In the genomic region with DNA sequence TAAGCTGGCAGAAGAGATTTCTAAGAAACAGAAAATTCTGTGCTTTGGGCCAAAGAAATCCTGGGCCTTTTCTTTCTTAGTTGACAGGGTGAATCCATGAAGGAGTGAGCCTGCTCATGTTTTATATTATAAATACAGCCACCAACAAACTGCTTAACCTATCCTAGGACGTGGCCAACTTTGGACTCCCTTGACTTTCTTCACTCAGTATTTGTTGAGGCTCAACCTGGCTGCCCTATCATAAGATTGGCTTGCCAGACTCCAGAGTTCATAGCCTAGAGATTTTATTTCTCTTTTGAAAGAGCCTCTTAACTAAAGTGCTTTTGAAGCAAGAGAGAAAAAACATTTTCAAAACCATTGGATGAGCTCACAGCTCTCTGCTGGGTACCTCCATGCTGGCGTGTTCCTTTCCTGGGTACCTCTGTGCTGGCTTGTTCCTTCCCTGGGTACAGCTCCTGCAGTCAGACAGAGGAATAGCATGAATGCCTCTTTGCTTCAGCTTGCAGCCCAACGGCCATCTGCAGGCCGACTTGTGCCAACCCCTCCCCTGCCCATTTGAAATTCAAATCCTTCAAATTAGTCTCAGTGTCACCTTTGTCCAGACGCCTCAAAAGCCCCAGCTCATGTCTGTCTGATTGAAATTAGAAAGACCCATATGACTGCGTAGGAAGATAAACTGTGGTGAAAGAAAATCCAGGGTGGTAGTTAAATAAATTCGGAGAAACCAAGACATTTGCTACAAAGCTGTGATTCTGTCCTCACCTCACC, we compare ENCODE assay signal across 9 mouse cellular contexts.
DNase-seq lines count a peak whose midpoint lies in the region; ATAC-seq and TF ChIP-seq lines count a peak whose summit lies in the region.
"Had no signal": no experiment of that assay in that cellular context is flagged by ENCODE, and none has a peak within 500 bp of the region (broad histone marks: within the 10 kb centered on the region; RNA-seq: fewer than 3 reads in every experiment).

No protein-coding gene starts in this region.

- ATAC-seq in lung, postnatal 0 days, result no peak
- ATAC-seq in heart, embryonic 12.5 days (ENCODE audit: insufficient number of reproducible peaks, low FRiP score), result no peak

- H3K4me1 ChIP-seq in lung, postnatal 0 days (ENCODE audit: insufficient read depth, low read depth, low read length), result no peaks in the 10 kb centered on the region
- H3K4me1 ChIP-seq in midbrain, embryonic 10.5 days, result peaks cover 13% of the 10 kb centered on the region
- peaks cover 7% of the 10 kb centered on the region; the same call in 1 of the 2 replicates for H3K4me1 ChIP-seq in heart, embryonic 12.5 days (replicated peaks)
- H3K4me1 ChIP-seq: lung, embryonic 15.5 days had no signal

- no peak overlapping the region for H3K9ac ChIP-seq in lung, postnatal 0 days (replicated peaks; ENCODE audit: low read depth)
- H3K9ac ChIP-seq in heart, embryonic 12.5 days, result no peak overlapping the region
- H3K9ac ChIP-seq: lung, embryonic 15.5 days had no signal

- H3K27me3 ChIP-seq in lung, postnatal 0 days (replicated peaks; ENCODE audit: insufficient read depth, low read length), result no peaks in the 10 kb centered on the region
- H3K27me3 ChIP-seq in midbrain, embryonic 10.5 days (ENCODE audit: low read depth, poor library complexity, severe bottlenecking), result no peaks in the 10 kb centered on the region
- H3K27me3 ChIP-seq in heart, embryonic 12.5 days (replicated peaks), result no peaks in the 10 kb centered on the region
- H3K27me3 ChIP-seq: lung, embryonic 15.5 days had no signal

- WGBS in lung, postnatal 0 days, result 32% methylated on average over 7 of the region's 7 CpGs
- 21% methylated on average over 7 of the region's 7 CpGs for WGBS in midbrain, embryonic 10.5 days
- 38% methylated on average over 7 of the region's 7 CpGs for WGBS in heart, embryonic 12.5 days

- peak; percentile 6; the same call in 1 of the 2 replicates for TF ChIP-seq CTCF in lung, postnatal 0 days (IDR thresholded peaks at IDR 0.05)

- TF ChIP-seq EP300 in lung, postnatal 0 days (IDR thresholded peaks at IDR 0.05), result no peak

- H3K9me3 ChIP-seq in lung, postnatal 0 days (ENCODE audit: low read length), result no peaks in the 10 kb centered on the region
- H3K9me3 ChIP-seq in midbrain, embryonic 10.5 days (replicated peaks), result no peaks in the 10 kb centered on the region
- H3K9me3 ChIP-seq in heart, embryonic 12.5 days (replicated peaks), result no peaks in the 10 kb centered on the region
- H3K9me3 ChIP-seq: lung, embryonic 15.5 days had no signal

- H3K27ac ChIP-seq in lung, postnatal 0 days (ENCODE audit: low read length), result no peak overlapping the region
- H3K27ac ChIP-seq in midbrain, embryonic 10.5 days (replicated peaks), result peak overlapping the region; percentile 71
- H3K27ac ChIP-seq in heart, embryonic 12.5 days (ENCODE audit: poor library complexity, severe bottlenecking), result no peak overlapping the region
- H3K27ac ChIP-seq: lung, embryonic 15.5 days had no signal

- DNase-seq in lung, postnatal 0 days (ENCODE audit: low spot score), result no peak
- no peak for DNase-seq in lung, postnatal 10 days
- peak; percentile 19 to 31 for DNase-seq in kidney, postnatal 25 days
- DNase-seq in midbrain, embryonic 10.5 days (ENCODE audit: low spot score), result peak; percentile 41
- no peak for DNase-seq in thymus, postnatal 25 days
- DNase-seq in urinary bladder, postnatal 10 days (ENCODE audit: low spot score), result no peak
- no peak for DNase-seq in lung, postnatal 36 days

- no peak overlapping the region for H3K4me2 ChIP-seq in lung, postnatal 0 days (replicated peaks; ENCODE audit: low read depth, low read length)
- no peak overlapping the region for H3K4me2 ChIP-seq in heart, embryonic 12.5 days
- H3K4me2 ChIP-seq: lung, embryonic 15.5 days had no signal

- H3K36me3 ChIP-seq in lung, postnatal 0 days (ENCODE audit: insufficient read depth, low read length), result no peaks in the 10 kb centered on the region
- H3K36me3 ChIP-seq in midbrain, embryonic 10.5 days, result no peaks in the 10 kb centered on the region
- no peaks in the 10 kb centered on the region for H3K36me3 ChIP-seq in heart, embryonic 12.5 days
- H3K36me3 ChIP-seq: lung, embryonic 15.5 days had no signal

- no peak overlapping the region for H3K4me3 ChIP-seq in lung, postnatal 0 days (ENCODE audit: low read depth, low read length)
- no peak overlapping the region for H3K4me3 ChIP-seq in midbrain, embryonic 10.5 days
- H3K4me3 ChIP-seq in heart, embryonic 12.5 days, result no peak overlapping the region
- H3K4me3 ChIP-seq: lung, embryonic 15.5 days had no signal

Comparison
In these comparisons a context has a peak if more than half of its experiments do, and no peak if none do; other contexts are left out.
1. DNase-seq: peak in kidney, postnatal 25 days (2 of 2) and midbrain, embryonic 10.5 days (single experiment); none in lung, postnatal 0 days (single experiment), lung, postnatal 10 days (single experiment), thymus, postnatal 25 days (single experiment), urinary bladder, postnatal 10 days (single experiment) and lung, postnatal 36 days (single experiment).